Mouse (Mus musculus): ENCODE results near the gene Hist1h2bc. TPM values are rescaled to one million over a fixed set of nuclear protein-coding genes. Genes with fewer than 3 reads are reported as not detected.

Hist1h2bc gene
- 79.4 TPM for polyA plus RNA-seq (2015; fragmentation: Illumina TruSeq; extraction: RNeasy Lipid Tissue Mini Kit (QIAGEN cat#74804); ENCODE audit: low read depth, low replicate concordance)

GRCm38 (mm10) chr13:23683755-23684281 is at the start of gene Hist1h2bc, which contains the start of gene Hist1h2ac:
TSS of gene Hist1h2bc (plus strand) at chr13:23684199.
TSS of gene Hist1h2ac (minus strand) at chr13:23683948.

GRCm38 (mm10) chr13:23695514-23695913 is 11.5 kb downstream of the Hist1h2bc start, which contains the start of gene Hist1h1t:
TSS of gene Hist1h1t (plus strand) at chr13:23695814.

GRCm38 (mm10) chr13:23698300-23698693 is 14.3 kb downstream of the Hist1h2bc start, which contains the start of gene Hist1h4c:
TSS of gene Hist1h4c (minus strand) at chr13:23698454.

GRCm38 (mm10) chr13:23710374-23711089 is 26.5 kb downstream of the Hist1h2bc start, which contains the start of gene Hfe:
TSS of gene Hfe (minus strand) at chr13:23710854.

GRCm38 (mm10) chr13:23738677-23739068 is 54.7 kb downstream of the Hist1h2bc start, which contains the start of gene Hist1h1c:
TSS of gene Hist1h1c (plus strand) at chr13:23738808.

Other genes with a start within 250 kb of the Hist1h2bc start
- gene Btn1a1, start 218.3 kb upstream of the Hist1h2bc start, polyA plus RNA-seq (2015; fragmentation: Illumina TruSeq; extraction: RNeasy Lipid Tissue Mini Kit (QIAGEN cat#74804); ENCODE audit: low read depth, low replicate concordance), result not detected
- gene Btn2a2, start 195.3 kb upstream of the Hist1h2bc start, polyA plus RNA-seq (2015; fragmentation: Illumina TruSeq; extraction: RNeasy Lipid Tissue Mini Kit (QIAGEN cat#74804); ENCODE audit: low read depth, low replicate concordance), result 1.8 TPM
- gene Hist1h4h, start 153.1 kb upstream of the Hist1h2bc start, polyA plus RNA-seq (2015; fragmentation: Illumina TruSeq; extraction: RNeasy Lipid Tissue Mini Kit (QIAGEN cat#74804); ENCODE audit: low read depth, low replicate concordance), result 5.4 TPM
- gene Hist1h2af, start 150.3 kb upstream of the Hist1h2bc start, polyA plus RNA-seq (2015; fragmentation: Illumina TruSeq; extraction: RNeasy Lipid Tissue Mini Kit (QIAGEN cat#74804); ENCODE audit: low read depth, low replicate concordance), result not detected
- not detected for gene Hist1h3g, start 148.8 kb upstream of the Hist1h2bc start, polyA plus RNA-seq (2015; fragmentation: Illumina TruSeq; extraction: RNeasy Lipid Tissue Mini Kit (QIAGEN cat#74804); ENCODE audit: low read depth, low replicate concordance)
- 0.37 TPM for gene Hist1h2bh, start 140.8 kb upstream of the Hist1h2bc start, polyA plus RNA-seq (2015; fragmentation: Illumina TruSeq; extraction: RNeasy Lipid Tissue Mini Kit (QIAGEN cat#74804); ENCODE audit: low read depth, low replicate concordance)
- gene Hist1h3f, start 140.1 kb upstream of the Hist1h2bc start, polyA plus RNA-seq (2015; fragmentation: Illumina TruSeq; extraction: RNeasy Lipid Tissue Mini Kit (QIAGEN cat#74804); ENCODE audit: low read depth, low replicate concordance), result not detected
- gene Hist1h4f, start 132.6 kb upstream of the Hist1h2bc start, polyA plus RNA-seq (2015; fragmentation: Illumina TruSeq; extraction: RNeasy Lipid Tissue Mini Kit (QIAGEN cat#74804); ENCODE audit: low read depth, low replicate concordance), result not detected
- 0.06 TPM for gene Hist1h1d, start 130.9 kb upstream of the Hist1h2bc start, polyA plus RNA-seq (2015; fragmentation: Illumina TruSeq; extraction: RNeasy Lipid Tissue Mini Kit (QIAGEN cat#74804); ENCODE audit: low read depth, low replicate concordance)
- gene Hist1h3e, start 121.8 kb upstream of the Hist1h2bc start, polyA plus RNA-seq (2015; fragmentation: Illumina TruSeq; extraction: RNeasy Lipid Tissue Mini Kit (QIAGEN cat#74804); ENCODE audit: low read depth, low replicate concordance), result not detected
- gene Hist1h2ae, start 113.0 kb upstream of the Hist1h2bc start, polyA plus RNA-seq (2015; fragmentation: Illumina TruSeq; extraction: RNeasy Lipid Tissue Mini Kit (QIAGEN cat#74804); ENCODE audit: low read depth, low replicate concordance), result not detected
- gene Hist1h2bg, start 112.8 kb upstream of the Hist1h2bc start, polyA plus RNA-seq (2015; fragmentation: Illumina TruSeq; extraction: RNeasy Lipid Tissue Mini Kit (QIAGEN cat#74804); ENCODE audit: low read depth, low replicate concordance), result 3.5 TPM
- not detected for gene Hist1h2bf, start 110.0 kb upstream of the Hist1h2bc start, polyA plus RNA-seq (2015; fragmentation: Illumina TruSeq; extraction: RNeasy Lipid Tissue Mini Kit (QIAGEN cat#74804); ENCODE audit: low read depth, low replicate concordance)
- gene Hist1h2ad, start 109.8 kb upstream of the Hist1h2bc start, polyA plus RNA-seq (2015; fragmentation: Illumina TruSeq; extraction: RNeasy Lipid Tissue Mini Kit (QIAGEN cat#74804); ENCODE audit: low read depth, low replicate concordance), result not detected
- gene Hist1h3d, start 108.4 kb upstream of the Hist1h2bc start, polyA plus RNA-seq (2015; fragmentation: Illumina TruSeq; extraction: RNeasy Lipid Tissue Mini Kit (QIAGEN cat#74804); ENCODE audit: low read depth, low replicate concordance), result 0.76 TPM
- gene Hist1h4d, start 102.6 kb upstream of the Hist1h2bc start, polyA plus RNA-seq (2015; fragmentation: Illumina TruSeq; extraction: RNeasy Lipid Tissue Mini Kit (QIAGEN cat#74804); ENCODE audit: low read depth, low replicate concordance), result not detected
- gene Hist1h2be, start 63.1 kb upstream of the Hist1h2bc start, polyA plus RNA-seq (2015; fragmentation: Illumina TruSeq; extraction: RNeasy Lipid Tissue Mini Kit (QIAGEN cat#74804); ENCODE audit: low read depth, low replicate concordance), result 6.4 TPM
- 3.1 TPM for gene Hist1h1e, start 61.6 kb upstream of the Hist1h2bc start, polyA plus RNA-seq (2015; fragmentation: Illumina TruSeq; extraction: RNeasy Lipid Tissue Mini Kit (QIAGEN cat#74804); ENCODE audit: low read depth, low replicate concordance)
- gene Hist1h2ac, start 251 bp upstream of the Hist1h2bc start, polyA plus RNA-seq (2015; fragmentation: Illumina TruSeq; extraction: RNeasy Lipid Tissue Mini Kit (QIAGEN cat#74804); ENCODE audit: low read depth, low replicate concordance), result 2.0 TPM
- not detected for gene Hist1h1t, start 11.6 kb downstream of the Hist1h2bc start, polyA plus RNA-seq (2015; fragmentation: Illumina TruSeq; extraction: RNeasy Lipid Tissue Mini Kit (QIAGEN cat#74804); ENCODE audit: low read depth, low replicate concordance)
- 1.3 TPM for gene Hist1h4c, start 14.3 kb downstream of the Hist1h2bc start, polyA plus RNA-seq (2015; fragmentation: Illumina TruSeq; extraction: RNeasy Lipid Tissue Mini Kit (QIAGEN cat#74804); ENCODE audit: low read depth, low replicate concordance)
- 4.4 TPM for gene Hfe, start 26.7 kb downstream of the Hist1h2bc start, polyA plus RNA-seq (2015; fragmentation: Illumina TruSeq; extraction: RNeasy Lipid Tissue Mini Kit (QIAGEN cat#74804); ENCODE audit: low read depth, low replicate concordance)
- gene Hist1h1c, start 54.6 kb downstream of the Hist1h2bc start, polyA plus RNA-seq (2015; fragmentation: Illumina TruSeq; extraction: RNeasy Lipid Tissue Mini Kit (QIAGEN cat#74804); ENCODE audit: low read depth, low replicate concordance), result 35.3 TPM
- gene Hist1h3c, start 61.4 kb downstream of the Hist1h2bc start, polyA plus RNA-seq (2015; fragmentation: Illumina TruSeq; extraction: RNeasy Lipid Tissue Mini Kit (QIAGEN cat#74804); ENCODE audit: low read depth, low replicate concordance), result not detected
- gene Hist1h2bb, start 62.5 kb downstream of the Hist1h2bc start, polyA plus RNA-seq (2015; fragmentation: Illumina TruSeq; extraction: RNeasy Lipid Tissue Mini Kit (QIAGEN cat#74804); ENCODE audit: low read depth, low replicate concordance), result not detected
- not detected for gene Hist1h2ab, start 66.9 kb downstream of the Hist1h2bc start, polyA plus RNA-seq (2015; fragmentation: Illumina TruSeq; extraction: RNeasy Lipid Tissue Mini Kit (QIAGEN cat#74804); ENCODE audit: low read depth, low replicate concordance)
- gene Hist1h3b, start 68.1 kb downstream of the Hist1h2bc start, polyA plus RNA-seq (2015; fragmentation: Illumina TruSeq; extraction: RNeasy Lipid Tissue Mini Kit (QIAGEN cat#74804); ENCODE audit: low read depth, low replicate concordance), result not detected
- not detected for gene Hist1h4b, start 72.8 kb downstream of the Hist1h2bc start, polyA plus RNA-seq (2015; fragmentation: Illumina TruSeq; extraction: RNeasy Lipid Tissue Mini Kit (QIAGEN cat#74804); ENCODE audit: low read depth, low replicate concordance)
- gene Hist1h4a, start 77.0 kb downstream of the Hist1h2bc start, polyA plus RNA-seq (2015; fragmentation: Illumina TruSeq; extraction: RNeasy Lipid Tissue Mini Kit (QIAGEN cat#74804); ENCODE audit: low read depth, low replicate concordance), result not detected
- gene Hist1h3a, start 78.2 kb downstream of the Hist1h2bc start, polyA plus RNA-seq (2015; fragmentation: Illumina TruSeq; extraction: RNeasy Lipid Tissue Mini Kit (QIAGEN cat#74804); ENCODE audit: low read depth, low replicate concordance), result not detected
- gene Hist1h1a, start 79.5 kb downstream of the Hist1h2bc start, polyA plus RNA-seq (2015; fragmentation: Illumina TruSeq; extraction: RNeasy Lipid Tissue Mini Kit (QIAGEN cat#74804); ENCODE audit: low read depth, low replicate concordance), result not detected
- gene Trim38, start 85.7 kb downstream of the Hist1h2bc start, polyA plus RNA-seq (2015; fragmentation: Illumina TruSeq; extraction: RNeasy Lipid Tissue Mini Kit (QIAGEN cat#74804); ENCODE audit: low read depth, low replicate concordance), result not detected
- gene Slc17a2, start 122.8 kb downstream of the Hist1h2bc start, polyA plus RNA-seq (2015; fragmentation: Illumina TruSeq; extraction: RNeasy Lipid Tissue Mini Kit (QIAGEN cat#74804); ENCODE audit: low read depth, low replicate concordance), result not detected
- not detected for gene Slc17a3, start 155.2 kb downstream of the Hist1h2bc start, polyA plus RNA-seq (2015; fragmentation: Illumina TruSeq; extraction: RNeasy Lipid Tissue Mini Kit (QIAGEN cat#74804); ENCODE audit: low read depth, low replicate concordance)
- gene Slc17a1, start 183.6 kb downstream of the Hist1h2bc start, polyA plus RNA-seq (2015; fragmentation: Illumina TruSeq; extraction: RNeasy Lipid Tissue Mini Kit (QIAGEN cat#74804); ENCODE audit: low read depth, low replicate concordance), result not detected
- gene Slc17a4, start 230.8 kb downstream of the Hist1h2bc start, polyA plus RNA-seq (2015; fragmentation: Illumina TruSeq; extraction: RNeasy Lipid Tissue Mini Kit (QIAGEN cat#74804); ENCODE audit: low read depth, low replicate concordance), result not detected
- gene Hist1h2ba, start 250.0 kb downstream of the Hist1h2bc start, polyA plus RNA-seq (2015; fragmentation: Illumina TruSeq; extraction: RNeasy Lipid Tissue Mini Kit (QIAGEN cat#74804); ENCODE audit: low read depth, low replicate concordance), result not detected

All from brain, adult 10 weeks (tissue).